Mouse (Mus musculus) liver, embryonic 14.5 days (tissue): Measurements from ENCODE around the gene Vps52. TPM values are rescaled to one million over a fixed set of nuclear protein-coding genes. Genes with fewer than 3 reads are reported as not detected.

ENCODE experiments used
- ATAC-seq: fragments of 200-750 bp; cut with Nextera tagmentation; 2 replicates; pipeline ENCODE4 v1.8.0; 2017; ENCODE audit warnings: moderate number of reproducible peaks, mild to moderate bottlenecking, moderate library complexity; ENCODE audit not compliant: insufficient read depth
- DNase-seq, 3 experiments: peaks; one replicate each; pipeline ENCODE4 v3.0.0-alpha.2; 2012 to 2013; ENCODE audit warnings: low read depth in 3 of 3, low spot score in 3 of 3
- H3K27ac ChIP-seq: fragments of 300-500 bp; sonication (generic); 2 replicates; pipeline ENCODE4 v1.5.1; 2014; ENCODE audit warnings: moderate library complexity, mild to moderate bottlenecking, control low read depth, inconsistent platforms
- H3K27me3 ChIP-seq: fragments of 300-500 bp; sonication (generic); 2 replicates; pipeline ENCODE4 v1.6.1; 2014; ENCODE audit warnings: mild to moderate bottlenecking, low read length, moderate library complexity; ENCODE audit not compliant: control insufficient read depth, insufficient read depth
- H3K36me3 ChIP-seq: fragments of 300-500 bp; sonication (generic); replicated peaks from 2 replicates; pipeline ENCODE4 v1.6.1; 2014; ENCODE audit warnings: low read depth; ENCODE audit not compliant: control insufficient read depth, insufficient read depth
- H3K4me1 ChIP-seq, 2 experiments: fragments of 200-500 bp in 1 of 2; fragments of 300-500 bp in 1 of 2; sonication (generic) in 1 of 2; replicated peaks; 2 replicates each; pipeline ENCODE4 v1.6.1; 2012 to 2014; ENCODE audit warnings: antibody characterized with exemption in 1 of 2, inconsistent platforms in 1 of 2, low read length in 1 of 2; ENCODE audit not compliant: control insufficient read depth in 2 of 2, insufficient read depth in 2 of 2
- H3K4me2 ChIP-seq: fragments of 300-500 bp; sonication (generic); 2 replicates; pipeline ENCODE4 v1.6.1; 2014; ENCODE audit warnings: low read depth, mild to moderate bottlenecking, control low read depth, moderate library complexity
- H3K4me3 ChIP-seq, 2 experiments: fragments of 200-500 bp in 1 of 2; fragments of 300-500 bp in 1 of 2; sonication (generic) in 1 of 2; 2 replicates each; pipeline ENCODE4 v1.5.1; 2012 to 2014; ENCODE audit warnings: low read depth in 2 of 2, low read length in 2 of 2, mild to moderate bottlenecking in 2 of 2, control low read depth in 1 of 2, inconsistent platforms in 1 of 2, moderate library complexity in 1 of 2; ENCODE audit not compliant: insufficient read depth in 1 of 2
- H3K9ac ChIP-seq: fragments of 300-500 bp; sonication (generic); replicated peaks from 2 replicates; pipeline ENCODE4 v1.6.1; 2014; ENCODE audit warnings: mild to moderate bottlenecking, control low read depth, moderate library complexity
- H3K9me3 ChIP-seq: fragments of 300-500 bp; sonication (generic); 2 replicates; pipeline ENCODE4 v1.6.1; 2016; ENCODE audit warnings: low read length, mixed read lengths; ENCODE audit not compliant: control insufficient read depth
- CTCF ChIP-seq: IDR thresholded peaks from 2 replicates; pipeline ENCODE4 v1.5.1; 2016; ENCODE audit warnings: antibody characterized with exemption, low read depth, control low read depth
- EP300 ChIP-seq: IDR thresholded peaks from 2 replicates; pipeline ENCODE4 v1.6.1; 2016; ENCODE audit warnings: antibody characterized with exemption, low read depth
- WGBS: fragments of 180-500 bp; shearing (Covaris S2); extraction: QIAGEN DNeasy Blood & Tissue Kit; methylation state at CpG from one replicate; pipeline ENCODE4 v1.1.7; 2014; ENCODE audit not compliant: insufficient replicate concordance; 5-methylcytosine and 5-hydroxymethylcytosine counted together
- polyA plus RNA-seq, 2 experiments: library from polyadenylated mRNA; depleted of rRNA in 1 of 2; stranded (reverse) in 1 of 2; unstranded in 1 of 2; fragments of >200 nt; fragmentation: Nextera tagmentation in 1 of 2; extraction: Ambion mirVana in 1 of 2; gene quantifications; 2 replicates each; pipeline versions ENCODE4 v1.2.1 to v1.2.3; 2012 to 2014

The Vps52 gene
- polyA plus RNA-seq, 2 experiments: 15.2 to 17.4 TPM

DNA sequence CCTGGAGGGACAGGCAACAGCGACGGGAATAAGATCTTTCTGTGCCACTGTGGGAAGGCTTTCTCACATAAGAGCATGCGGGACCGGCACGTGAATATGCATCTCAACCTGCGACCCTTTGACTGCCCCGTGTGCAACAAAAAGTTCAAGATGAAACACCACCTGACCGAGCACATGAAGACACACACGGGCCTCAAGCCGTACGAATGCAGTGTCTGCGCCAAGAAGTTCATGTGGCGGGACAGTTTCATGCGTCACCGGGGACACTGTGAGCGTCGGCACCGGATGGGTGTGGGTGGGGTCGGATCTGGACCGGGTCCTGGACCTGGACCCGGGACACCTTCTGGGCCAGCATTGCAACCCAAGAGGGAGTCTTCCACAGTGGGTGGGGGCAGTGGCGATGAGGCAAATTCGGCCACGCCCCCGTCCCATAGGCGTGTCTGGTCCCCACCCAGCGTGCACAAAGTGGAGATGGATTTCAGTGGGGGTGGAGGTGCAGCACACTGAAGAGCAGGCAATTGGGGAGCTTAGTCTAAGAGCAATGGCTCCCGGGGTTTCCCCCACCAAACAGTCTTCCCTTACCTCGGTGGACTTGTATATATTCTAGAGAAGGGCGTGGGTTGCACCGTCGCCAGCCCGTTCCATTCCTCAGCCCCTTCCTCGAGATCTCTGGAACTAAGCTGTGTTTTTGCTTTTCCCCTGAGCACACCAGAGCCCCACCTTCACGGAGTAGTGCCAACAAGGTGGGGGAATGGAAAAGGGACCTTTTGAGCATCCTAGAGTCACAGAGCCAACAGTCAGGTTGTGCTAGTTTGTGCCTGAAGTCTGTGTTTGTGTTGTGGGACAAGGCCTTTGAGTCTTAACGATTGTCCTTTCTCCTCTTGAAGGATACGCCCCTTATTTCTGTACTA, 37.1 kb upstream of the Vps52 start:
- no peak for TF ChIP-seq EP300
- DNase-seq (no peak), ATAC-seq (peak; percentile 2; the same call in 1 of the 2 replicates)
- 50% methylated on average over 37 of the region's 37 CpGs for WGBS
- H3K27ac ChIP-seq: peak overlapping the region; percentile 78
- H3K9ac ChIP-seq: peak overlapping the region; percentile 84
- H3K4me1 ChIP-seq: peaks cover 10 to 18% of the 10 kb centered on the region in 2 experiments
- peaks cover 5% of the 10 kb centered on the region for H3K9me3 ChIP-seq
- H3K4me3 ChIP-seq: peak overlapping the region; percentile 77 to 92
- H3K36me3 ChIP-seq: peaks cover 14% of the 10 kb centered on the region
- H3K4me2 ChIP-seq: peak overlapping the region; percentile 88
- no peaks in the 10 kb centered on the region for H3K27me3 ChIP-seq

DNA sequence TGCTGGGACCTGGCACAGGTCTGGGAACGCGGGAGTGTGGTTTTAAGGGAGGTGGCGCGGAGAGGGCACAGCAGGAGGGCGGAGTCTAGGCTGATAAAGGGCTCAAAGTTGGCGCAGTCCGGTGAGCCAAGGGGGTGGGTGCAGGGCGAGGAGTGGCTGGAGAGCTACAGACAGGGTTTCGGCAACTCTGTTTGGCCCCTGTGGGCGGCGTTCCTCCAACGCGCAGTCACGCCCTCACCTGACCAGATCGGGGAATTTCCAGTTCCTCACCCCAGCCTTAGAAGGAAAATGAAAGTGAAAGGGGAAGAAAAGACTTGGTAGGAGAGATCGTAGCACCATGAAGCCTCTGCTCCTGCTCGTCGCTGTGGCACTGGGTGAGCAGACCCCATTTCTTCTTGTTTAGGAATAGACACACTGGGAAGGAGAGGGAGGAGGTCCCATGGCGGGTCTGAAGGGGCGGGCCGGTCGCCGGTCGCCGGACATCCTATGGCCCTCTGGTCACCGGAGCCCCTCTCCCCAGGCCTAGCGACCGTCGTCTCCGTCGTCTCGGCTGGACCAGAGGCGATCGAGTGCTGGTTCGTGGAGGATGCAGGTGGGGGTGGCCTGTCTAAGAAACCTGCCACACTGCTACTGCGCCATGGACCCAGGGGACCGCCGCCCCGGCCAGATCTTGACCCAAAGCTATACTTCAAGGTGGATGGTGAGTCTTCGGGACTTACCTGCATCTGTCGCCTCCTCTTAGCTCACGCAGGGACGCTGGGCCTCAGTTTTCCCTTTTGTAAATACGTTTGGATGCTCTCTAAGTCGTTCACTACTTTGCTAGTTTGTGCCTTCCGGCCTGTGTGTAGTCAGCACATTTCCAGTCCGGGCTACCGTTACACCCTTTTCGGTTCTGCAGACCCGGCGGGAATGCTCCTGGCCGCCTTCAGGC, 36.0 kb upstream of the Vps52 start:
- Histone ChIP-seq H3K4me3 (peak overlapping the region; percentile 77 to 92), H3K27ac (peak overlapping the region; percentile 78), H3K9me3 (peaks cover 5% of the 10 kb centered on the region), H3K4me2 (peak overlapping the region; percentile 88), H3K4me1 (peaks cover 10 to 21% of the 10 kb centered on the region in 2 experiments), H3K36me3 (peaks cover 8% of the 10 kb centered on the region), H3K27me3 (no peaks in the 10 kb centered on the region), H3K9ac (peak overlapping the region; percentile 84)
- WGBS: under 1% methylated on average over 52 of the region's 52 CpGs
- ATAC-seq: peak; percentile 59
- TF ChIP-seq CTCF (peak; percentile 62), EP300 (no peak)
- peak; percentile 77 to 89 (median 78) for DNase-seq

DNA sequence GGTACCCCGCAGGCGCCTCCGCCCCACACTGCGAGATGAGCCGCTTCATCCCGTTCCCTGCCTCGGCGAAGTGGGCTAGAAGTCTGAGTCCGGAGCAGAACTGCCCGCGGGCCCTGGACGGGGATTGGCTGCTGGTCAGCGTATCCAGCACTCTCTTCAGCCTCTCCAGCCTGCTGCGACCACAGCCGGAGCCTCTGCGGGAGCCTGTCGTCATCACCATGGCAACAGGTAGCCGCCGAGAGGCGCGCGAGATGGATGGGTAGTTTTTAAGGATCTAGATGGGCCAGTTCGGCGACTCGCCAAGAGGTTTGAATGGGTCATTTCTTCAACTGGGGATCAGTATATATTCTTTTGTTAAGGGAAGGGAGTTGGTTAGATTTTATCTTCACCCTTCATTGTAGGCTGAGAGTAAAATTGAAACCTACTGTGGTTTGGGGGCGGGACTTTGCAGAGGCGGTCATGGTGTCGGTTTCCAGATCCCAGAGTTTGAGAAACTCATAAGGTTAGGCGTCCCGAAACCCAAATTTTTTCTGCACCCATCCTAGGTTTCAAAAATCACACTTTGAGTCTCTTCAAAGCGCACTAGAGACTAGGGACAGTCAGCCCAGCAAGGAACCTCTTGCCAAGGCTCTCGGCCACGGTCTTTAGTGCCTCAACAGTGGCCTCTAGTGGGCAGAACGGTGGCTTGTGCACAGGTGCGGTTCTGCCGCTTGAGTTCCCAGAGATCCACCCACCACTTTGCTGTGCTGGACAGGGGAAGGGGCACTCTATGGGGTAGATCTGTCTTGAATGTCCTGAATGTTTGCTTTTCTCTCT, 35.1 kb upstream of the Vps52 start:
- Histone ChIP-seq H3K9me3 (peaks cover 5% of the 10 kb centered on the region), H3K9ac (peak overlapping the region; percentile 84), H3K4me2 (peak overlapping the region; percentile 88), H3K27me3 (no peaks in the 10 kb centered on the region), H3K4me1 (peaks cover 7 to 16% of the 10 kb centered on the region in 2 experiments), H3K4me3 (peak overlapping the region; percentile 77 to 92), H3K36me3 (peaks cover 8% of the 10 kb centered on the region), H3K27ac (peak overlapping the region; percentile 78)
- TF ChIP-seq EP300: no peak
- TF ChIP-seq CTCF: peak; percentile 99
- DNase-seq (peak; percentile 70 to 81 (median 73)), ATAC-seq (peak; percentile 26; the same call in 1 of the 2 replicates)
- WGBS: under 1% methylated on average over 36 of the region's 36 CpGs

DNA sequence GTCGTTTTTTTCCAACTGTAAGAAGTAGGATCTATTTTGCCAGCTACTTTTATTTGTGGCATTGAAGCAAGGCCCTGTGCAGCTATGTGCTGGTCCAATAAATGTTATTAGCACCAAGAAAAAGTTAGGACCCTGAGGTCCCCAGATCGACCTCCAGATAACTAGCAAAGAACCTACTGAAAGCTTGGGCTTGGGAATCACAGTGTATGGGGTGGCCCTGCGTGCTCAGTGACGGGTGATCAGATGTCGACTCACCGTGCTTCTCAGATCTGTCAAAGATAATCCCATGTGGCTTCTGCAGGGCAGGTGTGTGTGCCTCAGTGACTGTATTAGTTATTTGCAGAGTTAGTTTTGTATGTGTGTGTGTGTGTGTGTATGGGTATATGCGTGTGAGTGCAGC, 34.3 kb upstream of the Vps52 start:
- no peak overlapping the region; a peak in 1 of 4 replicates for H3K4me3 ChIP-seq
- H3K27me3 ChIP-seq: no peaks in the 10 kb centered on the region
- peaks cover 7 to 16% of the 10 kb centered on the region in 2 experiments for H3K4me1 ChIP-seq
- H3K9me3 ChIP-seq: peaks cover 5% of the 10 kb centered on the region
- H3K9ac ChIP-seq: no peak overlapping the region
- peaks cover 8% of the 10 kb centered on the region for H3K36me3 ChIP-seq
- H3K27ac ChIP-seq: no peak overlapping the region
- WGBS: 67% methylated on average over 7 of the region's 7 CpGs
- no peak for DNase-seq
- TF ChIP-seq EP300: no peak
- no peak for TF ChIP-seq CTCF
- ATAC-seq: no peak
- H3K4me2 ChIP-seq: peak overlapping the region; percentile 88
